Mouse (Mus musculus): ENCODE results near the gene Vmn1r4. TPM values are rescaled to one million over a fixed set of nuclear protein-coding genes. Genes with fewer than 3 reads are reported as not detected.

The Vmn1r4 gene
- total and polyA plus RNA-seq, 2 experiments from 2014 or later, result 0.37 to 0.46 TPM

- H3K36me3 ChIP-seq (ENCODE audit: insufficient read depth, low read length), result no peaks in the 10 kb centered on the region
- H3K4me1 ChIP-seq (ENCODE audit: insufficient read depth, low read length), result no peaks in the 10 kb centered on the region
- H3K4me2 ChIP-seq (ENCODE audit: low read depth, low read length), result no peak overlapping the region
- H3K4me3 ChIP-seq (ENCODE audit: low read length), result no peak overlapping the region
- 75% methylated on average over 4 of the region's 4 CpGs for whole genome bisulfite sequencing
- H3K9ac ChIP-seq (replicated peaks; ENCODE audit: low read length), result no peak overlapping the region
- H3K9me3 ChIP-seq (ENCODE audit: low read length), result no peaks in the 10 kb centered on the region
- no peak for TF ChIP-seq CTCF (IDR thresholded peaks at IDR 0.05; ENCODE audit: low read depth)
- no peaks in the 10 kb centered on the region for H3K27me3 ChIP-seq (ENCODE audit: insufficient read depth, low read length)
- ATAC-seq (no peak), DNase-seq (ENCODE audit: low spot score) (no peak)
- no peak overlapping the region for H3K27ac ChIP-seq
Observed at GRCm38 (mm10) chr6:56931648-56932415, 8.0 kb downstream of the Vmn1r4 start.

- Histone ChIP-seq H3K9me3 (ENCODE audit: low read length) (no peaks in the 10 kb centered on the region), H3K36me3 (ENCODE audit: insufficient read depth, low read length) (no peaks in the 10 kb centered on the region), H3K4me1 (ENCODE audit: insufficient read depth, low read length) (no peaks in the 10 kb centered on the region), H3K27me3 (ENCODE audit: insufficient read depth, low read length) (no peaks in the 10 kb centered on the region), H3K9ac (replicated peaks; ENCODE audit: low read length) (no peak overlapping the region), H3K4me2 (ENCODE audit: low read depth, low read length) (no peak overlapping the region), H3K27ac (no peak overlapping the region), H3K4me3 (ENCODE audit: low read length) (no peak overlapping the region)
- WGBS, result 66% methylated on average over 2 of the region's 2 CpGs
- ATAC-seq, result no peak
- no peak for TF ChIP-seq CTCF (IDR thresholded peaks at IDR 0.05; ENCODE audit: low read depth)
- DNase-seq (ENCODE audit: low spot score), result no peak
Observed at GRCm38 (mm10) chr6:56932464-56932863, 8.6 kb downstream of the Vmn1r4 start.

GRCm38 (mm10) chr6:56934366-56934765, 10.6 kb downstream of the Vmn1r4 start:
- Histone ChIP-seq H3K9me3 (ENCODE audit: low read length) (no peaks in the 10 kb centered on the region), H3K9ac (replicated peaks; ENCODE audit: low read length) (no peak overlapping the region), H3K36me3 (ENCODE audit: insufficient read depth, low read length) (no peaks in the 10 kb centered on the region), H3K4me3 (ENCODE audit: low read length) (no peak overlapping the region), H3K27me3 (ENCODE audit: insufficient read depth, low read length) (no peaks in the 10 kb centered on the region), H3K4me2 (ENCODE audit: low read depth, low read length) (no peak overlapping the region), H3K4me1 (ENCODE audit: insufficient read depth, low read length) (no peaks in the 10 kb centered on the region), H3K27ac (no peak overlapping the region)
- DNase-seq (ENCODE audit: low spot score) (no peak), ATAC-seq (no peak)
- no peak for TF ChIP-seq CTCF (IDR thresholded peaks at IDR 0.05; ENCODE audit: low read depth)
- 86% methylated on average over 4 of the region's 4 CpGs for WGBS

GRCm38 (mm10) chr6:56956436-56956835, 32.6 kb downstream of the Vmn1r4 start:
- 65% methylated on average over 5 of the region's 5 CpGs for WGBS
- Histone ChIP-seq H3K4me1 (ENCODE audit: insufficient read depth, low read length) (no peaks in the 10 kb centered on the region), H3K4me3 (ENCODE audit: low read length) (no peak overlapping the region), H3K4me2 (ENCODE audit: low read depth, low read length) (no peak overlapping the region), H3K27ac (no peak overlapping the region), H3K36me3 (ENCODE audit: insufficient read depth, low read length) (no peaks in the 10 kb centered on the region), H3K27me3 (ENCODE audit: insufficient read depth, low read length) (no peaks in the 10 kb centered on the region), H3K9me3 (ENCODE audit: low read length) (no peaks in the 10 kb centered on the region), H3K9ac (replicated peaks; ENCODE audit: low read length) (no peak overlapping the region)
- no peak for ATAC-seq
- no peak for DNase-seq (ENCODE audit: low spot score)
- TF ChIP-seq CTCF (IDR thresholded peaks at IDR 0.05; ENCODE audit: low read depth), result no peak

GRCm38 (mm10) chr6:56969973-56970372, 46.2 kb downstream of the Vmn1r4 start, which contains the start of gene Vmn1r5:
TSS of gene Vmn1r5 (plus strand) at chr6:56970273.
- no peaks in the 10 kb centered on the region for H3K36me3 ChIP-seq (ENCODE audit: insufficient read depth, low read length)
- no peaks in the 10 kb centered on the region for H3K4me1 ChIP-seq (ENCODE audit: insufficient read depth, low read length)
- no peak within 1 kb of the TSS for H3K4me3 ChIP-seq (ENCODE audit: low read length)
- no peaks in the 10 kb centered on the region for H3K27me3 ChIP-seq (ENCODE audit: insufficient read depth, low read length)
- ATAC-seq (no peak), DNase-seq (ENCODE audit: low spot score) (no peak)
- H3K4me2 ChIP-seq (ENCODE audit: low read depth, low read length), result no peak within 1 kb of the TSS
- no peak within 1 kb of the TSS for H3K9ac ChIP-seq (replicated peaks; ENCODE audit: low read length)
- no peaks in the 10 kb centered on the region for H3K9me3 ChIP-seq (ENCODE audit: low read length)
- no peak for TF ChIP-seq CTCF (IDR thresholded peaks at IDR 0.05; ENCODE audit: low read depth)
- no peak within 1 kb of the TSS for H3K27ac ChIP-seq

- 85% methylated on average over 2 of the region's 2 CpGs for WGBS
- Histone ChIP-seq H3K27ac (no peak within 1 kb of the TSS), H3K9ac (replicated peaks; ENCODE audit: low read length) (no peak within 1 kb of the TSS), H3K4me2 (ENCODE audit: low read depth, low read length) (no peak within 1 kb of the TSS), H3K4me1 (ENCODE audit: insufficient read depth, low read length) (no peaks in the 10 kb centered on the region), H3K4me3 (ENCODE audit: low read length) (no peak within 1 kb of the TSS), H3K9me3 (ENCODE audit: low read length) (no peaks in the 10 kb centered on the region), H3K36me3 (ENCODE audit: insufficient read depth, low read length) (no peaks in the 10 kb centered on the region), H3K27me3 (ENCODE audit: insufficient read depth, low read length) (no peaks in the 10 kb centered on the region)
- ATAC-seq, result no peak
- no peak for TF ChIP-seq CTCF (IDR thresholded peaks at IDR 0.05; ENCODE audit: low read depth)
- no peak for DNase-seq (ENCODE audit: low spot score)
Observed at GRCm38 (mm10) chr6:56996943-56997342, 73.1 kb downstream of the Vmn1r4 start, which contains the start of gene Vmn1r6. TSS of gene Vmn1r6 (plus strand) at chr6:56997243.

Other genes starting within 250 kb of the Vmn1r4 start
- gene Lsm5, start 219.3 kb upstream of the Vmn1r4 start, total RNA-seq (2014; rRNA removed), result 25.0 and 36.3 TPM in 2 replicates
- gene Lsm5, start 219.3 kb upstream of the Vmn1r4 start, polyA plus RNA-seq (2015; fragmentation: Nextera tagmentation; extraction: Ambion mirVana), result 90.4 and 109 TPM in 2 replicates
- 47.6 and 52.6 TPM in 2 replicates for gene Avl9, start 209.1 kb upstream of the Vmn1r4 start, total RNA-seq (2014; rRNA removed)
- gene Avl9, start 209.1 kb upstream of the Vmn1r4 start, polyA plus RNA-seq (2015; fragmentation: Nextera tagmentation; extraction: Ambion mirVana), result 22.0 and 23.3 TPM in 2 replicates
- 36.0 and 46.2 TPM in 2 replicates for gene Kbtbd2, start 126.2 kb upstream of the Vmn1r4 start, total RNA-seq (2014; rRNA removed)
- gene Kbtbd2, start 126.2 kb upstream of the Vmn1r4 start, polyA plus RNA-seq (2015; fragmentation: Nextera tagmentation; extraction: Ambion mirVana), result 18.2 and 19.7 TPM in 2 replicates
- gene Fkbp9, start 92.0 kb upstream of the Vmn1r4 start, total RNA-seq (2014; rRNA removed), result 47.4 and 54.8 TPM in 2 replicates
- gene Fkbp9, start 92.0 kb upstream of the Vmn1r4 start, polyA plus RNA-seq (2015; fragmentation: Nextera tagmentation; extraction: Ambion mirVana), result 44.7 and 45.9 TPM in 2 replicates
- 38.4 and 83.8 TPM in 2 replicates for gene Nt5c3, start 83 bp upstream of the Vmn1r4 start, total RNA-seq (2014; rRNA removed)
- 153 and 155 TPM in 2 replicates for gene Nt5c3, start 83 bp upstream of the Vmn1r4 start, polyA plus RNA-seq (2015; fragmentation: Nextera tagmentation; extraction: Ambion mirVana)
- gene Vmn1r5, start 46.3 kb downstream of the Vmn1r4 start, total RNA-seq (2014; rRNA removed), result 0.04 TPM in 1 of 2 replicates, not detected in the other
- not detected in 2 replicates for gene Vmn1r5, start 46.3 kb downstream of the Vmn1r4 start, polyA plus RNA-seq (2015; fragmentation: Nextera tagmentation; extraction: Ambion mirVana)
- gene Vmn1r6, start 73.2 kb downstream of the Vmn1r4 start, total RNA-seq (2014; rRNA removed), result not detected in 2 replicates
- gene Vmn1r6, start 73.2 kb downstream of the Vmn1r4 start, polyA plus RNA-seq (2015; fragmentation: Nextera tagmentation; extraction: Ambion mirVana), result not detected in 2 replicates
- not detected in 2 replicates for gene Vmn1r7, start 101.3 kb downstream of the Vmn1r4 start, total RNA-seq (2014; rRNA removed)
- not detected in 2 replicates for gene Vmn1r7, start 101.3 kb downstream of the Vmn1r4 start, polyA plus RNA-seq (2015; fragmentation: Nextera tagmentation; extraction: Ambion mirVana)
- not detected in 2 replicates for gene Vmn1r8, start 108.3 kb downstream of the Vmn1r4 start, total RNA-seq (2014; rRNA removed)
- not detected in 2 replicates for gene Vmn1r8, start 108.3 kb downstream of the Vmn1r4 start, polyA plus RNA-seq (2015; fragmentation: Nextera tagmentation; extraction: Ambion mirVana)
- gene Vmn1r9, start 142.8 kb downstream of the Vmn1r4 start, total RNA-seq (2014; rRNA removed), result not detected in 2 replicates
- gene Vmn1r9, start 142.8 kb downstream of the Vmn1r4 start, polyA plus RNA-seq (2015; fragmentation: Nextera tagmentation; extraction: Ambion mirVana), result not detected in 2 replicates
- not detected in 2 replicates for gene Vmn1r10, start 185.4 kb downstream of the Vmn1r4 start, total RNA-seq (2014; rRNA removed)
- not detected in 2 replicates for gene Vmn1r10, start 185.4 kb downstream of the Vmn1r4 start, polyA plus RNA-seq (2015; fragmentation: Nextera tagmentation; extraction: Ambion mirVana)
- not detected in 2 replicates for gene Vmn1r11, start 209.4 kb downstream of the Vmn1r4 start, total RNA-seq (2014; rRNA removed)
- not detected in 2 replicates for gene Vmn1r11, start 209.4 kb downstream of the Vmn1r4 start, polyA plus RNA-seq (2015; fragmentation: Nextera tagmentation; extraction: Ambion mirVana)
- not detected in 2 replicates for gene Vmn1r12, start 232.9 kb downstream of the Vmn1r4 start, total RNA-seq (2014; rRNA removed)
- not detected in 2 replicates for gene Vmn1r12, start 232.9 kb downstream of the Vmn1r4 start, polyA plus RNA-seq (2015; fragmentation: Nextera tagmentation; extraction: Ambion mirVana)

All from hindbrain, postnatal 0 days (tissue).